Mouse (Mus musculus) cerebellum, adult 2 months (tissue): ENCODE measurements around the gene Kcnk5. TPM values are rescaled to one million over a fixed set of nuclear protein-coding genes. Genes with fewer than 3 reads are reported as not detected.

Experiments
- DNase-seq, 2 experiments: peaks; one replicate each; pipeline ENCODE4 v3.0.0; 2021
- H3K27ac ChIP-seq: fragments of 200-500 bp; 2 replicates; pipeline ENCODE4 v1.5.1; 2012; ENCODE audit warnings: low read length, control low read depth, inconsistent platforms; ENCODE audit not compliant: insufficient read depth
- H3K27me3 ChIP-seq: fragments of 200-500 bp; 2 replicates; pipeline ENCODE4 v1.6.1; 2012; ENCODE audit warnings: inconsistent platforms, mild to moderate bottlenecking, low read length, moderate library complexity; ENCODE audit not compliant: control insufficient read depth, insufficient read depth
- H3K4me1 ChIP-seq: fragments of 200-500 bp; 2 replicates; pipeline ENCODE4 v1.6.1; 2011; ENCODE audit warnings: low read length; ENCODE audit not compliant: control insufficient read depth, insufficient read depth
- H3K4me3 ChIP-seq: fragments of 200-500 bp; replicated peaks from 2 replicates; pipeline ENCODE3; 2011; ENCODE audit warnings: mild to moderate bottlenecking, low read depth, low read length, control low read depth; ENCODE audit not compliant: insufficient read depth
- CTCF ChIP-seq: fragments of 200-500 bp; IDR thresholded peaks from 2 replicates; pipeline ENCODE4 v1.5.1; 2011; ENCODE audit warnings: low read depth, mild to moderate bottlenecking, control low read depth, low read length, moderate library complexity, borderline replicate concordance; ENCODE audit not compliant: insufficient read depth
- POLR2A ChIP-seq: fragments of 200-500 bp; IDR thresholded peaks from 2 replicates; pipeline ENCODE4 v1.6.1; 2011; ENCODE audit warnings: low read length, control low read depth, borderline replicate concordance; ENCODE audit not compliant: insufficient read depth
- WGBS: fragments of 180-500 bp; shearing (Covaris S2); methylation state at CpG from one replicate; pipeline ENCODE4 v1.1.7; 2018; 5-methylcytosine and 5-hydroxymethylcytosine counted together
- polyA plus RNA-seq: library from polyadenylated mRNA; depleted of rRNA; stranded (reverse); fragments of >200 nt; gene quantifications from 2 replicates; pipeline ENCODE4 v1.2.3, GENCODE M21; 2012; rRNA removed

Gene Kcnk5
- polyA plus RNA-seq, 1 experiment, result 0.85 TPM

DNA sequence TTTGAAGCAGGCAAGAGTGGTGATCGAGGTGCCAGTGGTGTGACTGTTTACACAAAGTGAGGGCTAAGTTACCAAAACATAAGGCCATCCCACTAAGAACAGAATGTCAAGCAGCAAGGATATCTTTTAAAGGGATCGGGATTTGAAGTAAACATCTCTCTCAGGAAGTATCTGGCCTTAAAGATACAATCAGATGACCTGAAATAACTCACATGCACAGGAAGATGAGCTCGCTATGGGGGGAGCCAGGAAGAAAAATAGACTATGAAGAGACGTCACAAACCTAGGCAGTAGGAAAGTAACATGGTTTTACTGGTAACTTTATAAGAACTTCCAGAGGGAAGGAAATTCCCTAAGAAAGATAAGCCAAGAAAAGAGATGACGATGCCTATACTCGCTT is 75.3 kb downstream of the Kcnk5 start:
- no peak for DNase-seq
- H3K4me3 ChIP-seq, result no peak overlapping the region
- 86% methylated on average over 6 of the region's 6 CpGs for WGBS
- TF ChIP-seq POLR2A, result no peak
- no peak for TF ChIP-seq CTCF
- no peak overlapping the region for H3K27ac ChIP-seq
- no peaks in the 10 kb centered on the region for H3K4me1 ChIP-seq
- H3K27me3 ChIP-seq, result no peaks in the 10 kb centered on the region

DNA sequence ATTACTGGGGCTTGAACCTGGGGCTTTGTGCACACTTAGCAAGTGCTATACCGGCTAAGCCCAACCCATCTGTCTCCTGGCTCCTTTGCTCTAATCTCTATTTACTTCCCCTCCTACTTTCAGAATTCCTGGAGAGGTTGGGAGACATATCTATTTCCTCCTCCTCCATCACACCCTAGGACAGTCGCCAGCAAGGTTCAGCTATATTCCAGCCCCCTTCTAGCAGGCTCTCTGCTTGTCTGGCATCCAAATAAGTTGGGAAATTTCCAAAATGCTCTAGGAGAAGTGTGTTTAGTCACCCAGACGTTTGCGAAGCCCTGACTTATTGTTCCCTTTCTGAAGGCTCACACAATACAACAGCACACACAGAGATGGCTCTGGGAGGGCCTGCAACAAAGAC is 78.4 kb downstream of the Kcnk5 start:
- Histone ChIP-seq H3K27me3 (no peaks in the 10 kb centered on the region), H3K4me1 (no peaks in the 10 kb centered on the region), H3K4me3 (no peak overlapping the region), H3K27ac (no peak overlapping the region)
- no peak for DNase-seq
- 19% methylated on average over 4 of the region's 4 CpGs for WGBS
- TF ChIP-seq POLR2A, result no peak
- TF ChIP-seq CTCF, result no peak

DNA sequence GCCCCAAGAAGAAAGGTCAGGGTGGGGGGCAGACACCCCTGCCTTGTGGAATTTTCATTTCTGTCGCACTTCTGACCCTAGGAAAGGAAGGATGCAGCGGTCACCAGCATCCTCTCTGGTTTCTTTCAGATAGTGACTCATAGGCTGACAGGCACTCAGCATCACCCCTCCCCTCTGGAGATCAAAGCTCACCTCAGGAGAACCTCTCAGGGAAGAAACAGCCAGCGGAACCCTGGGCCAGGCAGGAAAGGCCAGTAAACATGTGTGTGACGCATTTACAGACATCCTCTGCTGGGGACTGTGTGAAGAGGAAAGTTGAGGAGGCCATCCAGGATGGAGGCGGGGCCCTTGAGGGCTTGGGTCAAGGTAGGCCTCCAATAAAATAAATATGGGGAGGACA is 83.5 kb downstream of the Kcnk5 start:
- no peak for TF ChIP-seq POLR2A
- no peak for TF ChIP-seq CTCF
- H3K27me3 ChIP-seq, result no peaks in the 10 kb centered on the region
- H3K4me1 ChIP-seq, result no peaks in the 10 kb centered on the region
- 76% methylated on average over 5 of the region's 5 CpGs for WGBS
- no peak overlapping the region for H3K27ac ChIP-seq
- no peak for DNase-seq
- H3K4me3 ChIP-seq, result no peak overlapping the region

DNA sequence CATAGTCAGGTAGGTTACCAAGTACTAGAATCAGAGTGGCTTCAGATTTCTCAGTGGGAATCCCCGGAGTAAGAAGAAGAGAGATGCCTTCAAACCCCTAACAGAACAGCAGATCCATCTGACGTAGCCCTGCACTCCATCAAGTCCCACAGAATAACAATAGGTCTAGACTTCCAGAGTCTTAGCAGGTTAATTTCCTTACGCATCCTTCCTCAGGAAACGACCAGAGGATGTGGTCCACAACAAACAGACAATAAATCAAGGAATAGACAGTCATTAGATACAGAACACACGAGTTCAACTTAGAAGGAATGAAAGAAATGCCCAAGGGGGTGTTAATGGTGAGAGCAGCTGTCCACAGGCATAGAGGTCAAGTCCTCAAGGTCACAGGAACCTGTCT is 86.7 kb downstream of the Kcnk5 start:
- DNase-seq, result no peak
- H3K4me1 ChIP-seq, result no peaks in the 10 kb centered on the region
- H3K27me3 ChIP-seq, result no peaks in the 10 kb centered on the region; the same call in 1 of the 2 replicates
- TF ChIP-seq POLR2A, result no peak
- no peak for TF ChIP-seq CTCF
- WGBS, result 75% methylated on average over 5 of the region's 5 CpGs
- no peak overlapping the region for H3K4me3 ChIP-seq
- no peak overlapping the region for H3K27ac ChIP-seq

DNA sequence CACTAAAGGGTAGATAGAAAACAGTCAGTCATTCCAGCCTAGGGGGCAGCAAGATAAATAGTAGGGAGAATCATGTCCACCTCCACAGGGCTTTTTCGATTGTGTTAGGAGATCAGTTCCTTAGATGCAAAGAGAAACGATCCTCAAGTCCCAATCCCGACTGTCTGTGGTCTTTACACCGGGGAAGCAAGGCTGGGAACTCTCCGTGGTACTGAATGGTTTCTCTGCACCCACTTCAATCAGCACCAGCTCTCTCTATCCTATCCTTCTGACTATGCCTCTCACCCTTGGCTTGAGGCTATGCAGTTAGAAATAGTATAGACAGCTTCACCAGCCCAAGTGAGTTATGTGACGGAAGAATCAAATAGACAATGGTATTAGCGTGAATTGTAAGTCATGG is 88.1 kb downstream of the Kcnk5 start:
- WGBS, result 24% methylated on average over 7 of the region's 7 CpGs
- Histone ChIP-seq H3K4me1 (no peaks in the 10 kb centered on the region), H3K27ac (no peak overlapping the region), H3K4me3 (no peak overlapping the region), H3K27me3 (no peaks in the 10 kb centered on the region; the same call in 1 of the 2 replicates)
- no peak for DNase-seq
- TF ChIP-seq CTCF (no peak), POLR2A (no peak)

Other genes with a start within 250 kb of the Kcnk5 start
- gene Gng2, start 204.2 kb downstream of the Kcnk5 start, polyA plus RNA-seq, result 62.7 and 64.5 TPM in 2 replicates
- gene Saysd1, start 43.3 kb downstream of the Kcnk5 start, polyA plus RNA-seq, result 7.5 and 7.8 TPM in 2 replicates
- not detected in 2 replicates for gene Kcnk16, start 87.4 kb upstream of the Kcnk5 start, polyA plus RNA-seq
- 27.1 and 27.6 TPM in 2 replicates for gene Nudt13, start 112.9 kb upstream of the Kcnk5 start, polyA plus RNA-seq
- gene Ecd, start 166.3 kb upstream of the Kcnk5 start, polyA plus RNA-seq, result 32.1 and 33.9 TPM in 2 replicates
- gene Fam149b, start 166.4 kb upstream of the Kcnk5 start, polyA plus RNA-seq, result 53.0 and 59.0 TPM in 2 replicates
- gene Dnajc9, start 207.1 kb upstream of the Kcnk5 start, polyA plus RNA-seq, result 55.9 and 57.7 TPM in 2 replicates
- 52.8 and 53.5 TPM in 2 replicates for gene Mrps16, start 211.8 kb upstream of the Kcnk5 start, polyA plus RNA-seq